Mouse (Mus musculus) embryonic facial prominence, embryonic 10.5 days (tissue): Measurements from ENCODE around the gene Igf2r. TPM values are rescaled to one million over a fixed set of nuclear protein-coding genes. Genes with fewer than 3 reads are reported as not detected.
"Not testable (repeated sequence)": the region's sequence is repeated elsewhere in the genome, so short reads cannot be mapped to it uniquely, and the experiment has no call there.

ENCODE experiments used
- DNase-seq: peaks from one replicate; pipeline ENCODE4 v3.0.0-alpha.2; 2017; ENCODE audit warnings: low spot score
- H3K27ac ChIP-seq: fragments of 300-500 bp; sonication (generic); replicated peaks from 2 replicates; pipeline ENCODE4 v1.5.1; 2016; ENCODE audit warnings: mild to moderate bottlenecking
- H3K27me3 ChIP-seq: fragments of 300-500 bp; sonication (generic); replicated peaks from 2 replicates; pipeline ENCODE4 v1.6.1; 2016; ENCODE audit warnings: low read depth, mild to moderate bottlenecking; ENCODE audit not compliant: poor library complexity, severe bottlenecking
- H3K36me3 ChIP-seq: fragments of 300-500 bp; sonication (generic); replicated peaks from 2 replicates; pipeline ENCODE4 v1.6.1; 2016; ENCODE audit warnings: mild to moderate bottlenecking, moderate library complexity
- H3K4me1 ChIP-seq: fragments of 300-500 bp; sonication (generic); 2 replicates; pipeline ENCODE4 v1.6.1; 2016
- H3K4me3 ChIP-seq: fragments of 300-500 bp; sonication (generic); 2 replicates; pipeline ENCODE4 v1.5.1; 2016; ENCODE audit warnings: mild to moderate bottlenecking, moderate library complexity
- H3K9me3 ChIP-seq: fragments of 300-500 bp; sonication (generic); 2 replicates; pipeline ENCODE4 v1.6.1; 2016; ENCODE audit warnings: mild to moderate bottlenecking
- WGBS: fragments of 180-500 bp; shearing (Covaris S2); methylation state at CpG from one replicate; pipeline ENCODE4 v1.1.7; 2016; 5-methylcytosine and 5-hydroxymethylcytosine counted together
- polyA plus RNA-seq: library from polyadenylated mRNA; unstranded; fragments of >200 nt; fragmentation: Nextera tagmentation; extraction: Ambion mirVana; gene quantifications from 2 replicates; pipeline ENCODE4 v1.2.1, GENCODE M21; 2016

Igf2r gene
- polyA plus RNA-seq, 1 experiment from 2014 or later: 27.2 TPM

- Histone ChIP-seq H3K36me3 (peaks cover 96% of the 10 kb centered on the region), H3K4me1 (no peaks in the 10 kb centered on the region), H3K27me3 (no peaks in the 10 kb centered on the region), H3K9me3 (no peaks in the 10 kb centered on the region), H3K4me3 (no peak overlapping the region), H3K27ac (no peak overlapping the region)
- whole genome bisulfite sequencing: 85% methylated on average over 7 of the region's 7 CpGs
- no peak for DNase-seq
Measured at GRCm38 (mm10) chr17:12684928-12685624, 84.4 kb downstream of the Igf2r start.

DNA sequence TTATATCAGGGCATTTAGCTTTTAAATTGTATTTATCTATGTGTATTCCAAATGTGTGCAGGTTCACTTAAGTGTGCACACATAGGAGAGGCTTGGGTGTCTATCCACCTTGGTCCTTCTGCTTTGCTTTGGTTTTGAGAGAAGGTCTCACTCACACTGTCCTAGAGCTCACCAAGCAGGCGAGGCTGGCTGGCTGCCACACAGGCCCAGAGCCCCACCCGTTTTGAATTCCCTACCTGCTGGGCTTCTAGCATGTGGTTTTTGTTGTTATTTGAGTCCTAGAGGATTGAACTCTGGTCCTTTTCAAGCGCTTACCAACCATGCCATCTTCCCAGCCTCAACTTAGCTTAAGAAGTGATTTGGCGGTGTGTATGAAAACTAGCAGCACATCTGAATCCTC, 85.1 kb downstream of the Igf2r start:
- Histone ChIP-seq H3K27me3 (no peaks in the 10 kb centered on the region), H3K4me1 (no peaks in the 10 kb centered on the region), H3K9me3 (no peaks in the 10 kb centered on the region), H3K4me3 (no peak overlapping the region), H3K36me3 (peaks cover 96% of the 10 kb centered on the region), H3K27ac (no peak overlapping the region)
- WGBS: 84% methylated on average over 4 of the region's 4 CpGs
- no peak for DNase-seq

DNA sequence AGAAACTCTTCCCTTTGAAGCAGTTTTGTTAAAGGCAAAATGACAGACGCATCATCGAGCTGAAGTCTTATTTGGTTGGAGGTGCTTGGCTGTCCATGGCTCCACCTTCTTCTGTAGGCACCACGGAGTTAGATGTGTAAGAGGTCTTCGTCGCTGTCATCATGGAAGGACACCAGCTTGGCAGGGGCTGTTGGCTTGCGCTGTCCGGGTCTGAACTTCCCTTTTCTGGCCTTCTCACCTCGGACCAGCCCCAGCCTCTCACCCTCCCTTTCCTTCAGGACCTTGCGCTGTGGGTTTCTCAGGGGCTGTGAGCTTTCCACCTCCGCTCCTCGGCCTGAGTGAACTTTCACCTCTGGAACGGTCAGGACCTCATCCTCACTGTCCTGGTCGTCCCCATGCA, 85.9 kb downstream of the Igf2r start:
- WGBS: 94% methylated on average over 13 of the region's 13 CpGs
- Histone ChIP-seq H3K9me3 (no peaks in the 10 kb centered on the region), H3K4me3 (no peak overlapping the region), H3K27me3 (no peaks in the 10 kb centered on the region), H3K27ac (no peak overlapping the region), H3K36me3 (peaks cover 88% of the 10 kb centered on the region), H3K4me1 (no peaks in the 10 kb centered on the region)
- no peak for DNase-seq

DNA sequence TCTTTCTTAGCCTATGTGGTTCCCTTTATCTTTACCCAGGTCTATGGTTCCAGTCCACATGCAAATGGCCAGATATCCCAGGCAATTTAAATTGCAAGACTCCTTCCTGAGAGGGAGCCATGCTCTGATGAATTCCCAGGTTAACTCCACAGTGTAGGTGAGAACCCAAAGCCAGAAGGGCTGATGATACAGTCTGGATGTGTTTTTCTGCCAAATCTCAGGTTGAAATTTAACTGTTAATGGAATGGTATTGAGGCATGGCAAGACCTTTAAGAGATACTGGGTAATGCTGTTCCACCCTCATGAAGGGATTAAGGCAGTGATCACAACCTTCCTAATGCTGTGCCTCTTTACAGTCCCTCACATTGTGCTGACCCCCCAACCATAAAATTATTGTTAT, 91.2 kb downstream of the Igf2r start:
- H3K27ac ChIP-seq: no peak overlapping the region
- no peaks in the 10 kb centered on the region for H3K4me1 ChIP-seq
- peaks cover 34% of the 10 kb centered on the region for H3K36me3 ChIP-seq
- H3K9me3 ChIP-seq: no peaks in the 10 kb centered on the region
- no peak overlapping the region for H3K4me3 ChIP-seq
- H3K27me3 ChIP-seq: no peaks in the 10 kb centered on the region
- no peak for DNase-seq

- H3K4me1 ChIP-seq: peaks cover 5% of the 10 kb centered on the region
- no peak overlapping the region for H3K27ac ChIP-seq
- no peaks in the 10 kb centered on the region for H3K9me3 ChIP-seq
- H3K4me3 ChIP-seq: no peak overlapping the region
- no peak for DNase-seq
- peaks cover 25% of the 10 kb centered on the region for H3K36me3 ChIP-seq
- no peaks in the 10 kb centered on the region for H3K27me3 ChIP-seq
Measured at GRCm38 (mm10) chr17:12677139-12677538, 92.3 kb downstream of the Igf2r start.

DNA sequence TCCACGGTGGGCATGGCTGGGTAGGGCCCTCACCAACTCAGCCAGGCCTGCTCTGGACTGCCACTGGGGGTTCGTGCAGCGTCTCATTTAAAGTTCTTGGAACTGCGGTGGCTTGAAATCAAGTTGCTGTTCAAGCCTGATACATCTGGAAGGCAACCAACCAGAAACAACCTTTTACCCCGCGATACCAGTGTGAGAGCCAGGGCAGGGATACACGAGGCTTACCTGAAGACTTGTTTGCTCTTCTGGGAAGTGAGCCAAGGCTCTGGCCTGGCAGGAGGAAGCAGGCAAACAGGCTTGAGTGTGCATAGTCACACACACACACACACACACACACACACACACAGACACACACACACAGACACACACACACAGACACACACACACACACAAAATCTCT, 93.8 kb downstream of the Igf2r start, which contains the start of gene Slc22a1:
Slc22a1 (minus strand) TSS at position 184 of the 400 bp plus-strand sequence.
- Histone ChIP-seq H3K4me3 (no peak within 1 kb of the TSS), H3K9me3 (no peaks in the 10 kb centered on the region), H3K27me3 (no peaks in the 10 kb centered on the region), H3K27ac (no peak within 1 kb of the TSS), H3K4me1 (peaks cover 7% of the 10 kb centered on the region), H3K36me3 (peaks cover 12% of the 10 kb centered on the region)
- WGBS: 92% methylated on average over 7 of the region's 7 CpGs
- DNase-seq: no peak

DNA sequence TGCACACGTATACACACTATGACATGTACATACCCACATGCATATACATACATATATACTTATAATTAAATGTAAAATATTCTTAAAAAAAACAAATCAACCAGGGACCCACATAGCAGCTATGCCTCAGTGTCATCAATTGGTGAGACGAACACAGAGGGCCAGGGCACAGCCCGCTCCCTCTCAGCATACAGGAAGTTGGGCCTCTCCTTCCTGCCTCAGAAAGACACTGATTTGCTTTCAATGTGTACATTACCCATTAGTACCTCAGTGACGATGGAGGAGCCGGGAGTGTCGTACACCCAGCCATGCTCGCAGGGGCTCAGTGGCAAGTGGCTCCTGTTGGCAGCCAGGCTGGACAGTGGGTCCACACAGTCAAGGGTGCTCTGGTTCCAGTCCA, 94.5 kb downstream of the Igf2r start:
- DNase-seq, H3K9me3 ChIP-seq, H3K36me3 ChIP-seq, H3K4me3 ChIP-seq, H3K27me3 ChIP-seq, H3K4me1 ChIP-seq, H3K27ac ChIP-seq: not testable (repeated sequence)
- WGBS: 85% methylated on average over 7 of the region's 7 CpGs

DNA sequence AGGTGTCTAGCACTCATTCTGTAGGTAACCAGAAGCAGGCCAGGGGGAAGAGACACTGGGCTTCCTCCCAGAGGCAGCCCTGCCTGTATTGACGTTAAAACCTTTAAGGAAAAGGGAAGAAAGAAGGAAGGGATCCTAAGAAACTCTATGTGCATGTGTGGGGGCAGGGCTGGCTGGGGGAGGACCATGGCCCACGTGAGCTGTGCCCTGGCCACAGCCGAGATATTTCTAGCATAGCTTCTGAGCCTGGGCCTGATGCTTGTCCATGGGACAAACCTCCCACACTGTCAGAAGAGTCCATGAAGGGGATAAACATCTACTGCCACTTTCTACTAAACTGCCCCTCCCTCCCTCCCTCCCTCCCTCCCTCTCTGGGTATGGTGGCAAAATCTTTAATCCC, 95.6 kb downstream of the Igf2r start:
- H3K4me1 ChIP-seq: peaks cover 18% of the 10 kb centered on the region
- no peak for DNase-seq
- 70% methylated on average over 3 of the region's 3 CpGs for WGBS
- H3K36me3 ChIP-seq: no peaks in the 10 kb centered on the region
- no peaks in the 10 kb centered on the region for H3K9me3 ChIP-seq
- no peak overlapping the region for H3K4me3 ChIP-seq
- H3K27me3 ChIP-seq: no peaks in the 10 kb centered on the region
- H3K27ac ChIP-seq: peak overlapping the region; percentile 48; the same call in 1 of the 2 replicates

DNA sequence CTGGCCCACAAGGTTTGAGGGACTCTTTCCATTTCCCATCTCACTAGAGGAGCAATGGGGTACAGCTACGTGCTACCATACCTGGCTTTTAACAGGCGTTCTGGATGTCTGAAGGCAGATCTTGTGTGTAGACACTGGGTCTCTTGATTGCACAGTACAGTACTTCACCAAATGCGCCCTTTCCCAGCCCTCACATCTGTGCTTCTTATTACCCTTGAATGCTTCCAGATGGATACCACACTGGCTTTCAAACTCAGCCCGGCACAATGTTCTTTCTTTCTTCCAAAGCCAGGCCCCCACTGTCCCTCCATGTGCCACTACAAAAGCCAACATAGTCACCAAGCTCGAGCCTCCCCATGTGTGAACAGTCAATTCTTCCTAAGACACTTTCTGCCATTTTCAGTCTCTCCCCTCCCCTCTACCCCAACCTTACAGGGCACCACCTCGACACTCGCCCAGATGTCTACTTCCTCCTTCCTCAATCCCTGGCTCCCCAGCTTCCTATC, 97.1 kb downstream of the Igf2r start:
- DNase-seq: peak; percentile 50
- no peaks in the 10 kb centered on the region for H3K9me3 ChIP-seq
- no peak overlapping the region for H3K4me3 ChIP-seq
- H3K27ac ChIP-seq: peak overlapping the region; percentile 70
- 54% methylated on average over 7 of the region's 7 CpGs for WGBS
- H3K4me1 ChIP-seq: peaks cover 25% of the 10 kb centered on the region
- no peaks in the 10 kb centered on the region for H3K36me3 ChIP-seq
- H3K27me3 ChIP-seq: no peaks in the 10 kb centered on the region

GRCm38 (mm10) chr17:12671029-12671605, 98.3 kb downstream of the Igf2r start:
- WGBS: 83% methylated on average over 5 of the region's 5 CpGs
- Histone ChIP-seq H3K27ac (no peak overlapping the region), H3K36me3 (no peaks in the 10 kb centered on the region)

GRCm38 (mm10) chr17:12669363-12669679, 100.1 kb downstream of the Igf2r start:
- no peaks in the 10 kb centered on the region for H3K27me3 ChIP-seq
- H3K9me3 ChIP-seq: no peaks in the 10 kb centered on the region
- H3K36me3 ChIP-seq: no peaks in the 10 kb centered on the region
- no peak for DNase-seq
- H3K4me1 ChIP-seq: peaks cover 25% of the 10 kb centered on the region
- no peak overlapping the region for H3K4me3 ChIP-seq
- H3K27ac ChIP-seq: peak overlapping the region; percentile 70

More at GRCm38 (mm10) chr17:12671029-12671605, 98.3 kb downstream of the Igf2r start:
- Histone ChIP-seq H3K9me3 (no peaks in the 10 kb centered on the region), H3K4me3 (no peak overlapping the region), H3K27me3 (no peaks in the 10 kb centered on the region), H3K4me1 (peaks cover 25% of the 10 kb centered on the region)
- DNase-seq: no peak

- Histone ChIP-seq H3K27me3 (no peaks in the 10 kb centered on the region), H3K4me1 (peaks cover 31% of the 10 kb centered on the region), H3K27ac (peak overlapping the region; percentile 70), H3K9me3 (no peaks in the 10 kb centered on the region), H3K36me3 (no peaks in the 10 kb centered on the region), H3K4me3 (no peak overlapping the region)
- WGBS: 55% methylated on average over 7 of the region's 7 CpGs
- DNase-seq: no peak
Measured at GRCm38 (mm10) chr17:12668478-12669362, 100.7 kb downstream of the Igf2r start.
